8 mouse cellular contexts compared by ENCODE assay signal in the genomic region with DNA sequence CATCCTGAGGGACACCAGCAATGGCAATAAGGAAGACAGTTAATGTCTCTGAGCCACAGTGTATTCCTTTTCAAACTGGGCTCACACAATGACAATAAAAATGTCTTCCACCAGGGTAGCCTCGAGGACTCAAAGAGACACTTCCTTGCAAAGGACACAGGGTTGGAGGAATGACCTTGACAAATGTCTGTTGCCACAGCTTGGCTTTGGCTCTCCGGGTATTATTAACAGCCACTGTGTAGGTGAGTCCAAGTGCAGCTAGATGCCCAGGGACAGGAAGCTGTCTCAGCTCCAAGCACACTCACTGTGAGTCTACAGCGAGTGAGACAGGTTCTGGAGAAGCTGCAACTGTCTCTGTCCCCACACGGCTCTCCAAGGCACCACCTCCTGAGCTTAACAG.
"Had no signal": no experiment of that assay in that cellular context is flagged by ENCODE, and none has a peak within 500 bp of the region (broad histone marks: within the 10 kb centered on the region; RNA-seq: fewer than 3 reads in every experiment).

No protein-coding gene starts in this region.

- H3K4me3 ChIP-seq: left cerebral cortex, adult 2 months; limb, embryonic 10.5 days; liver, embryonic 12.5 days; midbrain, embryonic 13.5 days; stomach, embryonic 15.5 days had no signal

- DNase-seq: right cerebral cortex, postnatal 14 days; thymus, adult 2 months; thymus, postnatal 25 days had no signal

- H3K9me3 ChIP-seq: limb, embryonic 10.5 days; liver, embryonic 12.5 days; midbrain, embryonic 13.5 days; stomach, embryonic 15.5 days had no signal

- H3K27ac ChIP-seq: left cerebral cortex, adult 2 months; limb, embryonic 10.5 days; liver, embryonic 12.5 days; midbrain, embryonic 13.5 days; stomach, embryonic 15.5 days had no signal

- H3K27me3 ChIP-seq: liver, embryonic 12.5 days; midbrain, embryonic 13.5 days; stomach, embryonic 15.5 days had no signal

- H3K4me1 ChIP-seq: midbrain, embryonic 13.5 days had no signal

- H3K36me3 ChIP-seq: limb, embryonic 10.5 days; midbrain, embryonic 13.5 days; stomach, embryonic 15.5 days had no signal

- ATAC-seq: liver, embryonic 12.5 days; midbrain, embryonic 13.5 days had no signal

- H3K9ac ChIP-seq: liver, embryonic 12.5 days; midbrain, embryonic 13.5 days; stomach, embryonic 15.5 days had no signal

- H3K4me2 ChIP-seq: liver, embryonic 12.5 days; midbrain, embryonic 13.5 days; stomach, embryonic 15.5 days had no signal
